Mouse (Mus musculus) adrenal gland, adult 10 weeks (tissue): ENCODE measurements around the gene Scd1. TPM values are rescaled to one million over a fixed set of nuclear protein-coding genes. Genes with fewer than 3 reads are reported as not detected.

Source experiments
- polyA plus RNA-seq: library from polyadenylated mRNA; stranded (reverse); fragments of 350-450 nt; fragmentation: Illumina TruSeq; extraction: RNeasy Lipid Tissue Mini Kit (QIAGEN cat#74804); gene quantifications from one replicate; pipeline ENCODE4 v1.2.3, GENCODE M21; 2014; ENCODE audit warnings: low read depth, low replicate concordance

Gene Scd1
- polyA plus RNA-seq, result 2,086 TPM

DNA sequence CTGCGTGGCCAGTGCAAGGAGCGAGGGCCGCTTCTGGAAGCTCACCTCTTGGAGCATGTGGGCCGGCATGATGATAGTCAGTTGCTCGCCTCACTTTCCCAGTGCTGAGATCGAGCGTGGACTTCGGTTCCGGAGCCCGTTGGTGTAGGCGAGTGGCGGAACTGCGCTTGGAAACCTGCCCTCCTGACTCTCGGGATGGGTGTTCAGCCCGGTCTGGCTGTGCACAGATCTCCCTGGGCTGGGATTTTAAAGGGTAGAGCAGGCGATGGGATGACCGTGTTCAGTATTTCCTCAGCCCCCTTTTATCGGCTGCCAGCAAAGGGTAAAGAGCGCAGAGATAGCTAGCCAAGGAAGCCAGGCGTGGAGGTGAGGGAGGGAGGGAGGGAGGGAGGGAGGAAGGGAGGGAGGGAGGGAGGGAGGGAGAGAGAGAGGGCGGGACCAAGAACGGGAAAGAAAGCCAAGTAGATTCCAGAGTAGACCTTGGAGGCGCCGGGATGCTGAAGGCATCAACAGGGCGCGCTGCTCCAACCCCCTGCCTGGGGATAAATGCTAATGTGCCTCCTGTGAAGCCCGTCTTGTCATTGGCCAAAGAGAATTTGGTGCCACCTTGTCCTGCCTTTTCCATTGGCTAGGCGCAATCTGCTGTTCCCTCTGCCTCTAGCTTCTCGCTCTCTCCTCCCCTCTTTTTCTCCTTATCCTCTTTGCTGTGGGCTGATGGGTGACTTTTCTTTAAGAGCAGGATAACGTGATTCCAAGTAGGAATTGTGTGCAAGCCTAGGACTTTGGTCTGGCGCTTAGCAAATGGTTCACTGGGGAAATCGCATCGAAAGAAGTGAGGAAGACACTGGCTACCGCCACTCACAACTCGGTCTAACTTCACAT is at the start of gene Scd1:
Gene Scd1, minus strand, starts transcription at position 539 of the 882 bp plus-strand sequence.

Other genes starting within 250 kb of the Scd1 start
- gene Pkd2l1, start 215.4 kb downstream of the Scd1 start, polyA plus RNA-seq, result not detected
- not detected for gene Scd3, start 204.6 kb downstream of the Scd1 start, polyA plus RNA-seq
- 992 TPM for gene Scd2, start 114.2 kb downstream of the Scd1 start, polyA plus RNA-seq
- 0.64 TPM for gene Scd4, start 74.8 kb downstream of the Scd1 start, polyA plus RNA-seq
- not detected for gene Wnt8b, start 85.6 kb upstream of the Scd1 start, polyA plus RNA-seq
- not detected for gene Sec31b, start 138.0 kb upstream of the Scd1 start, polyA plus RNA-seq
- not detected for gene Gm20538, start 145.0 kb upstream of the Scd1 start, polyA plus RNA-seq
- 79.5 TPM for gene Ndufb8, start 147.6 kb upstream of the Scd1 start, polyA plus RNA-seq
- gene Hif1an, start 155.0 kb upstream of the Scd1 start, polyA plus RNA-seq, result 10.7 TPM